Mouse (Mus musculus) small intestine, adult 2 months (tissue): ENCODE results near the gene Fhdc1. TPM values are rescaled to one million over a fixed set of nuclear protein-coding genes. Genes with fewer than 3 reads are reported as not detected.

ENCODE experiments used
- H3K27ac ChIP-seq: fragments of 200-500 bp; 2 replicates; pipeline ENCODE4 v1.5.1; 2012; ENCODE audit warnings: low read depth, low read length, control low read depth, inconsistent platforms; ENCODE audit not compliant: insufficient read depth
- H3K27me3 ChIP-seq: fragments of 200-500 bp; 2 replicates; pipeline ENCODE4 v1.6.1; 2012; ENCODE audit warnings: mild to moderate bottlenecking, moderate library complexity, low read length, inconsistent platforms; ENCODE audit not compliant: control insufficient read depth, insufficient read depth
- H3K36me3 ChIP-seq: fragments of 200-500 bp; 2 replicates; pipeline ENCODE4 v1.6.1; 2012; ENCODE audit warnings: mild to moderate bottlenecking, low read length, control low read depth, inconsistent platforms; ENCODE audit not compliant: control insufficient read depth, insufficient read depth
- H3K4me1 ChIP-seq: fragments of 200-500 bp; 2 replicates; pipeline ENCODE4 v1.6.1; 2012; ENCODE audit warnings: low read length, inconsistent platforms, mixed read lengths; ENCODE audit not compliant: control insufficient read depth, insufficient read depth, insufficient read length
- H3K4me3 ChIP-seq: fragments of 200-500 bp; 2 replicates; pipeline ENCODE4 v1.5.1; 2012; ENCODE audit warnings: low read depth, mild to moderate bottlenecking, control low read depth, inconsistent platforms, low read length, moderate library complexity
- CTCF ChIP-seq: fragments of 200-500 bp; IDR thresholded peaks from 2 replicates; pipeline ENCODE4 v1.5.1; 2012; ENCODE audit warnings: low read depth, mild to moderate bottlenecking, control low read depth, inconsistent platforms, low read length, moderate library complexity, mixed read lengths; ENCODE audit not compliant: insufficient replicate concordance, insufficient read length; ENCODE audit errors: extremely low read depth
- POLR2A ChIP-seq: fragments of 200-500 bp; IDR thresholded peaks from 2 replicates; pipeline ENCODE4 v1.6.1; 2012; ENCODE audit warnings: low read depth, mild to moderate bottlenecking, control low read depth, inconsistent platforms, low read length, moderate library complexity
- WGBS: fragments of 180-500 bp; shearing (Covaris S2); methylation state at CpG from one replicate; pipeline ENCODE4 v1.1.7; 2018; 5-methylcytosine and 5-hydroxymethylcytosine counted together
- polyA plus RNA-seq: library from polyadenylated mRNA; depleted of rRNA; stranded (reverse); fragments of >200 nt; gene quantifications from 2 replicates; pipeline ENCODE4 v1.2.3, GENCODE M21; 2012

Fhdc1 gene
- polyA plus RNA-seq, 1 experiment = 1.3 TPM

- Histone ChIP-seq H3K4me1 (peaks cover 16% of the 10 kb centered on the region), H3K36me3 (no peaks in the 10 kb centered on the region), H3K27me3 (no peaks in the 10 kb centered on the region), H3K27ac (no peak overlapping the region), H3K4me3 (no peak overlapping the region)
- WGBS = 29% methylated on average over 5 of the region's 5 CpGs
- no peak for TF ChIP-seq POLR2A
- no peak for TF ChIP-seq CTCF
These were observed 67.3 kb downstream of the Fhdc1 start for GRCm38 (mm10) chr3:84412920-84413319.

DNA sequence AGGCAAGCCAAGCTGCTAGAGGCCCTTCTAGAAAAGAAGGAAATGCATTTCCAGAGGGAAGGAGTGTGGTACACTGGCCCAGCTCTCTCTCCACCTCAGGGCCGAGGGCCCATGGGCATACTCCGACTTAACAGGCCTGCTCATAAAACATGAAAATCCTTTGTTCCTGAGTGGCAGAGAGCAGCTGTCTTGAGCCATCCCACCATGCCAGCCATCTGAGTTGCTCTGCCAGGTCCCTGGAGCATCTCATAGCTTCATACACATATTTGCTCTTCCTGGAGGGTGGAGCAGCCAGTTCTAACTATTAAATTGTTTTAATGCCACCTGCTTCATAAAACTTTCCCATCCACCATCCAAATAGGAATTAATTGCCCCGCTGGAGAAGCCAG lies 70.8 kb downstream of the Fhdc1 start:
- 41% methylated on average over 3 of the region's 3 CpGs for WGBS
- H3K27me3 ChIP-seq = no peaks in the 10 kb centered on the region
- H3K4me3 ChIP-seq = no peak overlapping the region
- no peaks in the 10 kb centered on the region for H3K36me3 ChIP-seq
- TF ChIP-seq CTCF (no peak), POLR2A (no peak)
- peaks cover 16% of the 10 kb centered on the region for H3K4me1 ChIP-seq
- no peak overlapping the region for H3K27ac ChIP-seq

DNA sequence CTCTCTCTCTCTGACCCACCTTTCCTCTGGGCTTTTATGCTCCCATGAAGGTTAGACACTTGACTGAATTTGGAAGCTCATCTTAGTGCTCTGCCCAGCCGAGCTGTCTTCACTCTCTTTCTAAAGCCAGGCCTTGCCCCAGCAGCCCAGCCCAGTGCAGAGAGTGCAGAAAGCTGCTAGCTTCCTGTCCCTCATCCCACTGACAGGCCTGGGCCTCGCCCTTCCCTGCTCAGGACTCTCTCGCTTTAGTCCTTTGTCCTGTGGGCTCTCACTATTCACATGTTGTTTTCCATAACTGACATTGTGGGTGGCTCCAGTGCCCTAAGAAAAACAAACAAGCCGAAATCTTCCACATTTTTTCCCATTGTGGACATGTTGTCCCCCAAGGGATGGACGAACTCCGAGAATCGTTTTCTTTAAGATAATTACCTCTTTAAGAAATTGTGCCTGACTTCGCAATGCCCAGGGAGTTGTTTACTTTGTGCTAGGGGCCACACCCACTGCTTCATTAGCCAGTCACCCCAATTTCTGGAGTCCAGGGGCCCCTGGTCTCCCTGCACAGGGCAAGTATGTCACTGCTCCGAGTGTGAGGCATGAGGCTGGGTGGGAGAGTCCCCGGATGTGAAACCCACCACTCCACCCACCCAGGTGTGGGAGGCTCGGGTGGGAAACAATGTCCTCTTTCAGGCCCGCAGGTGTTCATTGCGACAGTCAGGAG lies 71.3 kb downstream of the Fhdc1 start:
- no peak overlapping the region for H3K4me3 ChIP-seq
- H3K27ac ChIP-seq = no peak overlapping the region

DNA sequence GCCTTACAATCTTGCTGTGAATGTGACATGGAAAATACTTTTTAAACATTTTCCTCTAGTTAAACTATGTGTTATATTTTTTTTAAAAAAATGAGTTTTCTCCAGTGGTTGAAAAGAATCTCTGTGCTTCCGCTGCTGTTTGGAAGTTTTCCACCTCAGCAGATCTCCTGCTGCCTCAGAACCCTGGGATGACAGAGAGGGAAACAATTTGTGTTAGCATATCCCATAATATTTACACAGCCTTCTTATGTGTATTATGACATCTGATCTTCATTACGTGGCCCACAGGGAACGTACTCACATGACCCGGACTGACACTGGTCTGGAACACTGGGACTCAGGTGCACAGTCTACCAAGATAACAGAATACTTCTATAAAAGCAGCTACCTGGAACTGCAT lies 74.7 kb downstream of the Fhdc1 start:
- WGBS = 79% methylated on average over 4 of the region's 4 CpGs
- Histone ChIP-seq H3K4me3 (no peak overlapping the region), H3K4me1 (peaks cover 10% of the 10 kb centered on the region; the same call in 1 of the 2 replicates), H3K36me3 (no peaks in the 10 kb centered on the region), H3K27ac (no peak overlapping the region), H3K27me3 (no peaks in the 10 kb centered on the region)
- TF ChIP-seq CTCF (no peak), POLR2A (no peak)

More for the DNA sequence above, 71.3 kb downstream of the Fhdc1 start:
- H3K27me3 ChIP-seq = no peaks in the 10 kb centered on the region
- 30% methylated on average over 13 of the region's 13 CpGs for WGBS
- TF ChIP-seq POLR2A = no peak
- TF ChIP-seq CTCF = no peak
- no peaks in the 10 kb centered on the region for H3K36me3 ChIP-seq
- peaks cover 16% of the 10 kb centered on the region for H3K4me1 ChIP-seq

DNA sequence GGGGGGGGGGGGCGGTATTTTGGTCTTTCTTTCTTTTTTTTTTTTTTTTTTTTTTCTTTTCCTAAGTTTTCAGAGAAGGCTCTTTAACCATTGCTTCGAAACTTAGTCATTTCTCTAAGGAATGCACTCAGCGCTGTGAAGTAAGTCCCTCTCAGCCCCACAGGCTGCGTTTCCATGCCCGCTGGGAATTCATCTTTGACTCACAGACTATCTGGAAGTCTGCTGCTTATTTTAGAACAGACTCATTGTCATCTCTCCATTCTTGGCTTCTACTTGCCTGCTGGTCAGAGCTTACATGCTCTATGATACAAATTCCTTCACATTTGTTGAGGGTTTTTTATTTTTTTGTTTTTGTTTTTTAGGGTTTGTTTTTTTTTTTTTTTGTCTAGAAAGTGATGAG lies 76.8 kb downstream of the Fhdc1 start:
- no peaks in the 10 kb centered on the region for H3K36me3 ChIP-seq
- H3K27me3 ChIP-seq = no peaks in the 10 kb centered on the region
- WGBS = 74% methylated on average over 5 of the region's 5 CpGs
- TF ChIP-seq POLR2A (no peak), CTCF (no peak)
- no peak overlapping the region for H3K4me3 ChIP-seq
- no peak overlapping the region for H3K27ac ChIP-seq
- H3K4me1 ChIP-seq = peaks cover under 1% of the 10 kb centered on the region; the same call in 1 of the 2 replicates

- no peak for TF ChIP-seq POLR2A
- TF ChIP-seq CTCF = no peak
- no peak overlapping the region for H3K27ac ChIP-seq
- no peaks in the 10 kb centered on the region for H3K36me3 ChIP-seq
- WGBS = 68% methylated on average over 2 of the region's 2 CpGs
- no peaks in the 10 kb centered on the region for H3K4me1 ChIP-seq
- H3K27me3 ChIP-seq = no peaks in the 10 kb centered on the region
- no peak overlapping the region for H3K4me3 ChIP-seq
These were observed 77.5 kb downstream of the Fhdc1 start for GRCm38 (mm10) chr3:84402716-84403115.

GRCm38 (mm10) chr3:84397976-84398375 lies 82.3 kb downstream of the Fhdc1 start:
- TF ChIP-seq POLR2A = no peak
- no peak for TF ChIP-seq CTCF
- no peaks in the 10 kb centered on the region for H3K4me1 ChIP-seq
- no peak overlapping the region for H3K27ac ChIP-seq
- H3K27me3 ChIP-seq = no peaks in the 10 kb centered on the region
- WGBS = 68% methylated on average over 4 of the region's 4 CpGs
- H3K4me3 ChIP-seq = no peak overlapping the region
- H3K36me3 ChIP-seq = no peaks in the 10 kb centered on the region

GRCm38 (mm10) chr3:84396240-84396639 lies 84.0 kb downstream of the Fhdc1 start:
- Histone ChIP-seq H3K36me3 (no peaks in the 10 kb centered on the region), H3K4me1 (no peaks in the 10 kb centered on the region), H3K4me3 (no peak overlapping the region), H3K27me3 (no peaks in the 10 kb centered on the region), H3K27ac (no peak overlapping the region)
- WGBS = 81% methylated on average over 2 of the region's 2 CpGs
- TF ChIP-seq CTCF = no peak
- no peak for TF ChIP-seq POLR2A
